Comparison of ENCODE assay signal across 32 mouse cellular contexts in genomic region chr9:40666190-40666803, GRCm38 (mm10). TPM values are rescaled to one million over a fixed set of nuclear protein-coding genes. Genes with fewer than 3 reads are reported as not detected.
"Had no signal": no experiment of that assay in that cellular context is flagged by ENCODE, and none has a peak within 500 bp of the region (broad histone marks: within the 10 kb centered on the region; RNA-seq: fewer than 3 reads in every experiment).

No protein-coding gene starts in this region.

- H3K9ac ChIP-seq: liver, embryonic 13.5 days; midbrain, embryonic 13.5 days; neural tube, embryonic 12.5 days; neural tube, embryonic 15.5 days had no signal

- H3K4me3 ChIP-seq: liver, embryonic 13.5 days; megakaryocyte, embryonic 14.5 days; midbrain, embryonic 10.5 days; midbrain, embryonic 13.5 days; neural tube, embryonic 12.5 days; neural tube, embryonic 15.5 days had no signal

- H3K27ac ChIP-seq: liver, embryonic 13.5 days; midbrain, embryonic 10.5 days; midbrain, embryonic 13.5 days; neural tube, embryonic 12.5 days; neural tube, embryonic 15.5 days; stomach, postnatal 0 days had no signal

- H3K4me2 ChIP-seq: liver, embryonic 13.5 days; midbrain, embryonic 13.5 days; neural tube, embryonic 12.5 days; neural tube, embryonic 15.5 days had no signal

- DNase-seq: kidney, adult 18-20 months; kidney, adult 9 months; kidney, postnatal 14 days; kidney, postnatal 4 days; liver, embryonic 13.5 days; lung, adult 2 months; lung, postnatal 14 days; lung, postnatal 4 days; right cerebral cortex, adult 18-20 months; right cerebral cortex, postnatal 14 days; right cerebral cortex, postnatal 4 days; thymus, adult 2 months; thymus, postnatal 14 days; thymus, postnatal 4 days had no signal

- H3K4me1 ChIP-seq: liver, embryonic 13.5 days; megakaryocyte, embryonic 14.5 days had no signal

- H3K27me3 ChIP-seq: liver, embryonic 13.5 days; midbrain, embryonic 13.5 days; neural tube, embryonic 12.5 days; neural tube, embryonic 15.5 days had no signal

- H3K36me3 ChIP-seq: liver, embryonic 13.5 days; midbrain, embryonic 10.5 days; midbrain, embryonic 13.5 days; neural tube, embryonic 12.5 days; neural tube, embryonic 15.5 days had no signal

- ATAC-seq: midbrain, embryonic 13.5 days had no signal

- H3K9me3 ChIP-seq: liver, embryonic 13.5 days; midbrain, embryonic 13.5 days; neural tube, embryonic 12.5 days; neural tube, embryonic 15.5 days had no signal

RNA-seq across cellular contexts. Expression of gene Gm21915, which starts 4.1 kb away (rescaled TPM):
- total RNA-seq: layer of hippocampus, adult 18-20 months; layer of hippocampus, postnatal 14 days; left cerebral cortex, adult 8-10 months; left cerebral cortex, postnatal 25 days; liver, adult 2 months; midbrain, postnatal 0 days had no signal
- polyA plus RNA-seq: kidney, embryonic 16.5 days; limb, embryonic 11.5 days; limb, embryonic 14.5 days; liver, adult 2 months; liver, embryonic 13.5 days; liver, embryonic 16.5 days; lung, adult 2 months; lung, embryonic 16.5 days; midbrain, embryonic 10.5 days; midbrain, embryonic 13.5 days; midbrain, postnatal 0 days; neural tube, embryonic 12.5 days; neural tube, embryonic 15.5 days; stomach, embryonic 14.5 days; stomach, postnatal 0 days; thymus, adult 2 months had no signal
